Mouse (Mus musculus) kidney, postnatal 10 days (tissue): ENCODE data around the gene Zfp426.

ENCODE experiments used
- DNase-seq: peaks from one replicate; pipeline ENCODE4 v3.0.0; 2021; ENCODE audit warnings: mixed read lengths

The Zfp426 gene

DNA sequence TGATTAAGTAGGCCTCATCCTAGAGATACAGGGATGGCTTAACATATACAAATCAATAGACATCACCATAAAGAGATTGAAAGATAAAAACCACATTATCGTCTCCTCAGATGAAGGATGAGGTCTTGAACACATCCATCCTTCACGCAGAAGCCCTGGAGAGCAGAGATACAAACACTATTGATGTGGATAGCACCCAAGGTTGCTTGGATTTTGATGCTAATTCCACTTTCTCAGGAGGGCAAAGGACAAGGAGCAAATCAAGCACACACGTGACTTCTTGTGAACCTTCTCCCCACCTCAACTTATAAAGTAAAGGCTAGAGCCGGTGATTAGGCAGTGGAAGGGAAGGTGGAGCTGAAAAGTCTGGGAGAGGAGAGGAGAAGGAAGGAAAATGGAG is 38.9 kb downstream of the Zfp426 start:
- DNase-seq = no peak

DNA sequence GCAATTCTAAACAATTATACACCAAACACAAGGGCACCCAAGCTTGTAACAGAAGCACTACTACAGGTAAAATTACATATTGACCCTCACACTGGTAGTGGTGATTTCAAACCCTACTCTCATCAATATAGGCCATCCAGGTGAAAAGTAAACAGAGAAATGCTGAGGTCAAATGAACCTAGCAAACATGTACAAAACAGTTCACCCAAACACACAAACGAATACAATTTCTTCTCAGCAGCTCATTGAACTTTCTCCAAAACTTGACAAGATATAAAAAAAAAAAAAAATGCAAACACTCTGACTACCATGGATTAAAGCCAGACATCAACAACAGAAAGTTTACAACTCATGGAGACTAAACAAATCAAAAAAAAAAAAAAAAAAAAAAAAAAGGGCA is 41.1 kb downstream of the Zfp426 start:
- no peak for DNase-seq

DNA sequence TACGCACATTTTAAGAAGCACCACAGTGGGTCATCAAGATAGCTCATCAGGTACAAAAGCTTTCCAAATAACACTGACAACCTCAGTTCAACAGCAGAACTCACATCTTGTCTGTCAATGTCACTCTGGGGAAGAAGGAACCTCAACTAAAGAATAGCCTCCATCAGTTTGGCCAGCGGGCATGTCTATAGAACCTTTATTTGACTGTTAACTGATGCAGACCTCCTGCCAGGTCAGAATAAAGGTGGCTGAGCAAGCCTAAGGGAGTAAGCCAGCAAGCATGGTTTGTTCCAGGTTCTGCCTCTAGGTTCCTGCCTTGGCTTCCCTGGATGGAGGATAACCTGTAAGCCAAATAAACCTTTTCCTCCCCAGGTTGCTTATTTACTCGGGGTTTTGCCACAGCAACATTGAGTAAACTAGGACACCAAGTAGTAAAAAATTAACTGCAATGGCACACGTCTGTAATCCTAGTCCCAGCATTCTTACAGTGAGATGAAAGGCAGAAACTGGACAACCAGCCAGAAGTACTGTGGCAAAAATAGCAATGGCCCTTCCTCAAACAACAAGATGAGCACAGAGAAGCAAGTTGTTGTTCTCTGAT is 49.3 kb downstream of the Zfp426 start:
- no peak for DNase-seq

- DNase-seq = no peak
Observed at GRCm38 (mm10) chr9:20430004-20430403, 62.5 kb downstream of the Zfp426 start.
